Mouse (Mus musculus) fat pad, adult 2 months (tissue): ENCODE measurements around the gene Uvssa.
A peak's percentile ranks its signal among the peaks of the same experiment; 100 is the strongest.
"Not testable (repeated sequence)": the region's sequence is repeated elsewhere in the genome, so short reads cannot be mapped to it uniquely, and the experiment has no call there.

ENCODE experiments used
- DNase-seq: peaks from one replicate; pipeline ENCODE4 v3.0.0-alpha.2; 2011; ENCODE audit warnings: low read depth, low spot score; ENCODE audit errors: extremely low read depth

The Uvssa gene

GRCm38 (mm10) chr5:33378302-33378854 lies at the start of gene Uvssa:
Uvssa (plus strand) TSS chr5:33378549.
- peak; percentile 68 for DNase-seq

- no peak for DNase-seq
These were observed 43.7 kb upstream of the Uvssa start for GRCm38 (mm10) chr5:33334381-33335272.

DNA sequence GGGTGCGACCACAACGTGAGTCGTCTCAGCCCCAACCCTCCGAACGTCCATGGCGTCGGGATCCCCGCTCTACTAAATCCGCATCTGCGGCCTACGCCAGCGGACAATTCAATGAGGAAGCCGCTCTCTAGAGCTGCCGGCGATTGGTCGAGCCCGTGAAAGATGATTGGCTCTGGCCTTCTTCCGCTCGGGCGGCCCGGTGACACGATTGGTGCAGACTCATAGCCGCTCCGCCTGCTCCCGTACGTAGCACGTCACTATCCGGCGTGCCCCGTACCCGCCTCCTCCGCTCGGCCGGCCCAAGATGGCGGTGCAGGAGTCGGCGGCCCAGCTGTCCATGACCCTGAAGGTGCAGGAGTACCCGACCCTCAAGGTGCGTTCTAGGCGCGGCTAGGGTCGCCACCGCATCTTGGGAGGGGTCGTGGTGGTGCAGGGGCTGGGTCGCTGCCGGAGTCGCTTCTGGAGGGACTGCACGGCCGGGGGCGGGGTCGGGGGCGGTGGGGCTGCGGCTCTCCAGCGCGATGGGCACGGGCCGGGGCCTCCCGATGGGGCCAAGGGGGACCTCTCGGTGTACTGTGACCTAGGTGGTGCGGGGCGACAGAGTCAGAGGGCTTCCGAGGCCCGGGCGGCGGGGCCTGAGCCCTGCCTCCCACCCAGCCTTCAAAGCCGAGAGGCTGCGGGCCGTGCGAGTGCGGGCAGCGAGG lies 42.9 kb upstream of the Uvssa start, which contains the start of gene Maea:
Maea (plus strand) TSS at position 237 of the 704 bp plus-strand sequence.
- peak; percentile 74 for DNase-seq

GRCm38 (mm10) chr5:33335977-33336360 lies 42.4 kb upstream of the Uvssa start:
- no peak for DNase-seq

DNA sequence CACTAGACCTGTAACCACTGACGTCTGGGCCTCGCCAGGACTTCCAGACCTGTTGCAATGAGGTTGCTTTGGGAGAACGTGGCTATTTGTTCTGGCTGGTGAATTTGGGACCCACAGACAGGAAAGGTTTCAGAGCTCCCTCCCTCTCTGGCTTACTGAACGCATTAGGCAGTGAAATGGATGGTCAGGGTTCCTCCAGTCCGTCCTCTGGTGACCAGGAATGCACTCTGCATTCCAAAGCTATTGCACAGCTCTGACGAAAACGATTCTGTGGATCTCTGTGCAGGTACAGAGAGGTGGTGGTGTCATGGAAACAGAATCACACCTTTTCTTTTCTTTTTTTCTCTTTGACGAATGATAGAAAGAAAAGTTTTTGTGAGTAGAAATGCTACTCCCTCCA lies 41.1 kb upstream of the Uvssa start:
- DNase-seq, result no peak

DNA sequence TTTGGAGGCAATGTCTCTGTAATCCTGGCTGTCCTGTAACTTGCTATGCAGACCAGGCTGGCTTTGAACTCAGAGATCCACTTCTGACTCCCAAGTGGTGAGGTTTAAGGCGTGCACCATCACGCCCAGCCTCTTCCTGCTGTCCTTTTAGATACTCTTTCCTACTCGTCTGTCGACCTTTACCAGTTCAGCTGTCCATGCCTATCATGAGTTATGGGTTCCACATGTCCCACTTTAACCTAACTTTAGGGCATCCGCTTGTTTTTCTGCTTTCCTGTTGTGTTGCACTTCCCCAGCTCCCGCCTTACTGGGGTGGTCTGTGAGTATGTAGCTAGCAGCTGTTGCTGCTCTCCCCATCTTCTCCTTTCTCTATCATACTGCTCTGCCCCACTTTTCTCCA lies 37.2 kb upstream of the Uvssa start:
- DNase-seq, result no peak

DNA sequence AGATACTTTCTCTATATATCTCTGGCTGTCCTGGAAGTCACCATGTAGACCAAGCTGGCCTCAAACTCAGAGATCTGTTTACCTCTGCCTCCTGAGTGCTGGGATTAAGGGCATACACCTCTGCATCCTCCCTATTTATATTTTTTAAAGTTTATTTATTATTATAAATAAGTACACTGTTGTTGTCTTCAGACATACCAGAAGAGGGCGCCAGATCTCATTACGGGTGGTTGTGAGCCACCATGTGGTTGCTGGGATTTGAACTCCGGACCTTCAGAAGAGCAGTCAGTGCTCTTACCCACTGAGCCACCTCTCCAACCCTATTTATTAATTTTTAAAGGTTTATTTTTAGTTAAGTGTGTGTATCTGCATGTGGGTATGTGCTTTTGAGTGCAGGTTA lies 36.1 kb upstream of the Uvssa start:
- DNase-seq, result not testable (repeated sequence)

- no peak for DNase-seq
These were observed 35.5 kb upstream of the Uvssa start for GRCm38 (mm10) chr5:33342821-33343220.

DNA sequence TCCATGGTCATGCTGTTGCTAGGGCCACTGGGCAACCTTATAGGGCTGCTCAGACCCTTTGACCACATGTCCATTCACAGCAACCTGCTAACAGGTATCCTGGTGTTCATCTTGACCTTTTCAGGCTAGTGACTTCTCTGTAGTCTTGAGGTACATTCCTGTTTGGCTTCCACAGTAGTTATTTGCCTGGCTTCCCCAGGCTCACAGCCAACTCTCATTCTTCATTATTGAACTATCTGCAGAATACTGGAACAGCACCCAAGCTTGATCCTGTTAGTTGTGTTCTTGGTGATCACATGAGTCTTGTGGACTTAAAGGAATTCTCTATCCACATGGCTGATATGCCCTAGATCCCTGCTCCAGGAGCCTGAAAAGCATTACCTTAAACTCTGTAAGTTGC lies 34.8 kb upstream of the Uvssa start:
- DNase-seq, result no peak

GRCm38 (mm10) chr5:33344070-33344469 lies 34.3 kb upstream of the Uvssa start:
- DNase-seq, result no peak

- DNase-seq, result no peak
These were observed 30.7 kb upstream of the Uvssa start for GRCm38 (mm10) chr5:33347620-33348019.

DNA sequence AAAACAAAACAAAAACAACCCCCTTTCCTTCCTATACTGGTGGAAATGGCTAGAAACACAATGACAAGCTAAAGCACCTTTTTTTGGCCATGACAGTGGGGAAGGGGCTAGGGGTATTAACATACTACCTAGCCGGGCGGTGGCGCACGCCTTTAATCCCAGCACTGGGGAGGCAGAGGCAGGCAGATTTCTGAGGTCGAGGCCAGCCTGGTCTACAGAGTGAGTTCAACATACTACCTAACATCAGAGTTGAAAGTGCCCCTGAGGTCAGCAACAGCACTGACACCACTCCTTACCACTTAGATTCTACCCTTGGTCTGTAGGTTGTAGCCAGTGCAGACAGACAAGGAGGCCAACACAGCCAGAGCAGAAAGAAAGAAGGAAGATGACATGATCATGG lies 29.1 kb upstream of the Uvssa start:
- DNase-seq, result no peak

- no peak for DNase-seq
These were observed 28.6 kb upstream of the Uvssa start for GRCm38 (mm10) chr5:33349706-33350105.

DNA sequence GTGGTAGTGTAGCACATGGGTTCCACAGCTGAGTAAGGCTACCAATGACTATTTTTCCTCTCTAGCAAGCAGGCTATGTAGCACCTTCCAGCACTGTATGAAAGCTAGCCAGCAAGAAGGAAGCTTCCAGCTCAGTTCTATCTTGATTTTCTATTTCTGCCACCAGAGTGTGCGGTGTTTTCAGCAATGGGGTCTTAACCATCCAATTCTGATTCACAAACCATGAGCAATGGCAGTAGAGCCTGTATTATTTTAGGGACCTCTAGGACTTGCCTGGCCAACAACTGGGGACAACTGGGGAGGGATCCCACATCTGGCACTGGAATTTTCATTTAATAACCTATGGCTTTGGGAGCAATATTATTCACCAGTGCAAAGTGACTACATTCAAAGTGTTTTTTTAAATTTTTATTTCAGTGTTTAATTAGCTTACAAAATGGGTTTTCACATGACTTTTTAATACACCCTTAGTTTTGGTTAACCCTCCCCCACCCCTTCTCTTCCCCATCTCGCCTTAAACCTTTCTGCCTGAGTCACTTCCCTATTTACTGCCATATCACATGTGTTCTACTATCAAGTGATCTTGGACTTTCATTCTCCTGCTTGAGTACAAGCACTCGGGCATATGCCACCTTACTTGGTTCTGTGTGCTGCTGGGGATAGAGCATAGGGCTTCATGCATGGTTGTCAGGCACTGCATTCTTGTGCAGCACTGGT lies 26.6 kb upstream of the Uvssa start:
- no peak for DNase-seq

DNA sequence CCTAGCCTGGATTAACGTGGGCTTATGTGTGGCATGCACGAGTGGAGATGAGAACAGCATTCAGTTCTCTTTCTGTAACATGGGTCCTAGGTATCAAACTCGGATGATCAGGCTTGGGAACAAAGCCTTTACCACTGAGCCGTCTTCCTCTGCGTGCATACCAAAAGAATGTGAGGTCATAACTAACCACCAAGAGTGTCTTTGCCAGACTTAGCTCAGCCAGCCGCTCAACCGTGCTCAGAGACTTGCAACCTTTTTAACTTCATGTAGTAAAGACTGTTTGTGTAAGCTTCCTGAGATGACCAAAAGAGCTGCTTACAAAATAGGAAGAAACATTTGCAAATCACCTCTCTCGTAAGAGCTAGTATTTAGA lies 26.1 kb upstream of the Uvssa start:
- DNase-seq, result no peak

DNA sequence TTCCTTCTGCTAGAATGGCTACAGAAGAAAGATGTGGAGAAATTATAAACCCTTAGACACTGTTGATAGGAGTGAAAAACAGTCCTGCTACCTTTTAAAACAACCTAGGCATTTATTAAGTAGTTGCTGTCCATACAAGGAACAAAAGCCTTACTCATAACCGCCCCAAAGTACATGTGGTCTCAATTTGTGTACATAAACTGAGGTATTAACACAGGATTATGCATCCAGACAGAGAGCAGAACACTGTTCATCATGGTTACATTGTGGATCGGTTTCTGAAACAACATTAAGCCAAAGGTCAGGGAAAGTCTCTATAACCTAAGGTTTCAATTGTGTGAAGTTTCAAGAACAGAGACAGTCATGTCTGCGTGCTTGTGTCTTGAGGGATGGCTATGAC lies 25.3 kb upstream of the Uvssa start:
- DNase-seq, result no peak

- no peak for DNase-seq
These were observed 20.9 kb upstream of the Uvssa start for GRCm38 (mm10) chr5:33357494-33357893.

DNA sequence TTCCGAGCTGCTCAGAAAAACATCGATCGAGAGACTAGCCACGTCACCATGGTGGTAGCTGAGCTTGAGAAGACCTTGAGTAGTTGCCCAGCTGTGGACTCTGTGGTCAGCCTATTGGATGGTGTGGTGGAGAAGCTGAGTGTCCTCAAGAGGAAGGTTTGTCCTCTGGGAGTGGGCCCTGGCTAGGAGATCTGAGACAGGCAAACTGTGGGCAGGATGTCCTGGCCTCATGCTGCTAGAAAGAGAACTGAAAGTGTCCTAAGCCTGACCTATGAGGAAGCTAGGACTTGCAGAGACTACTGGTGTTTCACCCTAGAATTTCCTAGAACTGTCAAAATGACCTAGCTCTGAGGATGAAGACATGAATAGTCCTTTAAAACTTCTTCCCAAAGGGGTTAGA lies 19.9 kb upstream of the Uvssa start:
- DNase-seq, result no peak

DNA sequence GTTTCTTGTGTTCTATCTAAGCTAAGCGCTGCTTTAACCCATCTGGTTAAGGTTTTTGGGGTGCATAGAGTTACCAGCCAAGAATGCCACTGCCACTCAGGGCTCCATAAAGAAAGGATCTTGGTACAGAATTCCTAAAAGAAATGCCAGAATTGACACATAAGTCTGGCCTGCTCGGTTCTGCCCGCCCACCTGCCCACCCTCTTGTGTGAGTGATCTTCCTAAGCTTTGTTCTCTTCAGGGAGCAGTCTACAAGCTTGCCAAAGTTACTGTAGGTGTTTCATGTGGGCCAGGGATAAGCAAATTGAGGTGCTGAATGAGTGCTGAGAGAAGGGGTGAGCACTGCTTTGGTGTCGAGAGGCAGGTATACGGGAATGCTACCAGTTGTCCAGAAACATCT lies 15.1 kb upstream of the Uvssa start:
- no peak for DNase-seq

GRCm38 (mm10) chr5:33368651-33369050 lies 9.7 kb upstream of the Uvssa start:
- no peak for DNase-seq

DNA sequence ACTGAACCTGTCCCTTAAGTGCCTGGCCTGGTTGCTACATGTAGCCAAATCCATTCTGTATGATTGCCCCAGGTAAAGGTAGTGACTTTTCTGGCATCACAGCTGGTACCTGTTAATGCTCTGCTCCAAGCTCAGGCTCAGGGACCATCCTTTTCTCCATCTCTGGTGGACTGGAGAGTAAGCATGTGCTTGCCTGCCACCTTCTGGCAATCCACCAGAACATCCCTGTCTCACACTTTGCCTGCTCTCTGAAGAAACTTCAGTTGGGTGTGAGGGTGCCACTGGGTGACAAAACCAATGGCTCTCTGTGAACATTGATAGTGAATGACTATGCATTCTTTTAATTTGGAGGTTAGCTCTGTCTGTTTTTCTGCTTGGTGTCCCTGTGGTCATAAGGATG lies 7.2 kb upstream of the Uvssa start:
- DNase-seq, result no peak
